In genomic region chr4:150926924-150927705, GRCm38 (mm10) we compare ENCODE assay signal across 16 mouse cellular contexts. TPM values are rescaled to one million over a fixed set of nuclear protein-coding genes. Genes with fewer than 3 reads are reported as not detected.
A peak's percentile ranks its signal among the peaks of the same experiment; 100 is the strongest.
DNase-seq lines count a peak whose midpoint lies in the region; ATAC-seq and TF ChIP-seq lines count a peak whose summit lies in the region.
"Had no signal": no experiment of that assay in that cellular context is flagged by ENCODE, and none has a peak within 500 bp of the region (broad histone marks: within the 10 kb centered on the region; RNA-seq: fewer than 3 reads in every experiment).

No protein-coding gene starts in this region.

- no peaks in the 10 kb centered on the region for H3K4me1 ChIP-seq in kidney, postnatal 0 days (replicated peaks; ENCODE audit: insufficient read depth, low read length)
- H3K4me1 ChIP-seq: limb, embryonic 12.5 days had no signal

- no peak overlapping the region for H3K9ac ChIP-seq in kidney, postnatal 0 days (ENCODE audit: low read depth, low read length)
- H3K9ac ChIP-seq: heart, embryonic 15.5 days; limb, embryonic 12.5 days had no signal

- no peaks in the 10 kb centered on the region for H3K27me3 ChIP-seq in kidney, postnatal 0 days (ENCODE audit: insufficient read depth, low read length)
- H3K27me3 ChIP-seq: heart, embryonic 15.5 days; Patski had no signal

- no peak overlapping the region for H3K4me3 ChIP-seq in kidney, postnatal 0 days (replicated peaks; ENCODE audit: low read depth, low read length)
- H3K4me3 ChIP-seq: heart, embryonic 15.5 days; limb, embryonic 12.5 days had no signal

- WGBS in kidney, postnatal 0 days, result 48% methylated on average over 13 of the region's 14 CpGs

- TF ChIP-seq CTCF in kidney, postnatal 0 days (IDR thresholded peaks at IDR 0.05; ENCODE audit: low read depth), result no peak

- ATAC-seq in kidney, postnatal 0 days (replicated peaks; ENCODE audit: low FRiP score, low read depth), result no peak
- 0 out of 2 replicates have a peak, but pooled peaks have one; percentile 24 for ATAC-seq in megakaryocyte progenitor cell, adult 5-6 weeks (replicated peaks; ENCODE audit: poor library complexity)
- ATAC-seq: intestine, embryonic 16.5 days; lung, postnatal 0 days had no signal

- no peak overlapping the region for H3K27ac ChIP-seq in kidney, postnatal 0 days
- H3K27ac ChIP-seq: heart, embryonic 15.5 days; limb, embryonic 12.5 days had no signal

- no peaks in the 10 kb centered on the region for H3K9me3 ChIP-seq in kidney, postnatal 0 days (replicated peaks; ENCODE audit: low read length)
- H3K9me3 ChIP-seq: heart, embryonic 15.5 days; limb, embryonic 12.5 days had no signal

- DNase-seq in kidney, postnatal 0 days (ENCODE audit: low spot score), result peak; percentile 10
- no peak for DNase-seq in kidney, adult 11 months
- peak; percentile 71 for DNase-seq in CD4-positive helper T cell, adult 2 months (ENCODE audit: low read depth, low spot score)
- DNase-seq in T-cell, adult 2 months (ENCODE audit: low spot score), result peak; percentile 35
- DNase-seq in right cerebral cortex, adult 2 months (ENCODE audit: low spot score in 2 of 2), result no peak
- no peak for DNase-seq in adrenal gland, postnatal 10 days
- no peak for DNase-seq in thymus, postnatal 36 days
- DNase-seq: gastrocnemius, postnatal 14 days; layer of hippocampus, adult 9-11 months; thymus, postnatal 4 days had no signal

- no peaks in the 10 kb centered on the region for H3K36me3 ChIP-seq in kidney, postnatal 0 days (ENCODE audit: insufficient read depth, low read length)
- H3K36me3 ChIP-seq: heart, embryonic 15.5 days; limb, embryonic 12.5 days had no signal

- no peak overlapping the region for H3K4me2 ChIP-seq in kidney, postnatal 0 days (ENCODE audit: low read length)
- H3K4me2 ChIP-seq: heart, embryonic 15.5 days; limb, embryonic 12.5 days had no signal

RNA-seq across cellular contexts. Expression of gene Tnfrsf9, which starts 12.8 kb away (rescaled TPM):
- polyA plus RNA-seq in kidney, postnatal 0 days (2015; fragmentation: Nextera tagmentation; extraction: Ambion mirVana), result 0.13 TPM in 2 replicates
- total RNA-seq in megakaryocyte progenitor cell, adult 5-6 weeks (2015), result 0.15 TPM in 1 of 2 replicates, not detected in the other
- not detected in 2 replicates for total RNA-seq in megakaryocyte progenitor cell, adult 5-6 weeks (2017)
- under 1 TPM; 0.57 to 0.73 TPM for total RNA-seq in adrenal gland, postnatal 10 days (2021)

RNA-seq across cellular contexts. Expression of gene Park7, which starts 12.9 kb away (rescaled TPM):
- 419 and 424 TPM in 2 replicates for polyA plus RNA-seq in kidney, postnatal 0 days (2015; fragmentation: Nextera tagmentation; extraction: Ambion mirVana)
- total RNA-seq in megakaryocyte progenitor cell, adult 5-6 weeks (2015), result 303 and 339 TPM in 2 replicates
- total RNA-seq in megakaryocyte progenitor cell, adult 5-6 weeks (2017), result 449 and 454 TPM in 2 replicates
- total RNA-seq in adrenal gland, postnatal 10 days (2021), result 100 to 1,000 TPM; 242 to 261 TPM

Comparison
In these comparisons a context has a peak if more than half of its experiments do, and no peak if none do; other contexts are left out.
1. DNase-seq: peak in kidney, postnatal 0 days (single experiment), CD4-positive helper T cell, adult 2 months (single experiment) and T-cell, adult 2 months (single experiment); none in kidney, adult 11 months (single experiment), right cerebral cortex, adult 2 months (0 of 2), adrenal gland, postnatal 10 days (single experiment) and thymus, postnatal 36 days (0 of 2).